Mouse (Mus musculus) left cerebral cortex, adult 8-10 months (tissue): ENCODE data around the gene Ctsa. TPM values are rescaled to one million over a fixed set of nuclear protein-coding genes. Genes with fewer than 3 reads are reported as not detected.
A peak's percentile ranks its signal among the peaks of the same experiment; 100 is the strongest.
"Not testable (repeated sequence)": the region's sequence is repeated elsewhere in the genome, so short reads cannot be mapped to it uniquely, and the experiment has no call there.

Experiments
- DNase-seq, 2 experiments: peaks; one replicate each; pipeline ENCODE4 v3.0.0; 2022; ENCODE audit warnings: low spot score in 2 of 2
- total RNA-seq, 4 experiments: library from RNA; stranded (reverse); gene quantifications; 2 replicates each; pipeline ENCODE4 v1.2.4; 2022

Ctsa gene
- total RNA-seq, 4 experiments from 2014 or later, result 112 to 182 (median 135) TPM

- not testable (repeated sequence) for DNase-seq
Observed at GRCm38 (mm10) chr2:164877376-164878215, 44.9 kb downstream of the Ctsa start.

GRCm38 (mm10) chr2:164878509-164879227, 46.0 kb downstream of the Ctsa start:
- DNase-seq, result no peak

GRCm38 (mm10) chr2:164879228-164879567, 46.5 kb downstream of the Ctsa start, which contains the start of gene Pcif1:
Gene Pcif1, plus strand, starts transcription at chr2:164879304.
- DNase-seq, result peak; percentile 84 to 89

- DNase-seq, result peak; percentile 91 to 94
Observed at GRCm38 (mm10) chr2:164879568-164880277, 47.0 kb downstream of the Ctsa start.

- DNase-seq, result no peak
Observed at GRCm38 (mm10) chr2:164882619-164883018, 49.9 kb downstream of the Ctsa start.

GRCm38 (mm10) chr2:164885788-164886187, 53.1 kb downstream of the Ctsa start:
- DNase-seq, result peak; percentile 68 to 82

GRCm38 (mm10) chr2:164886617-164887016, 53.9 kb downstream of the Ctsa start:
- no peak for DNase-seq

- DNase-seq, result no peak
Observed at GRCm38 (mm10) chr2:164888996-164889395, 56.3 kb downstream of the Ctsa start.

- DNase-seq, result no peak
Observed at GRCm38 (mm10) chr2:164889960-164890359, 57.3 kb downstream of the Ctsa start.

Other genes starting within 250 kb of the Ctsa start
- gene Wfdc6a, start 247.4 kb upstream of the Ctsa start, total RNA-seq, result not detected
- not detected for gene Eppin, start 239.3 kb upstream of the Ctsa start, total RNA-seq
- not detected for gene Wfdc6b, start 219.4 kb upstream of the Ctsa start, total RNA-seq
- not detected for gene Wfdc8, start 219.2 kb upstream of the Ctsa start, total RNA-seq
- not detected for gene Wfdc16, start 194.1 kb upstream of the Ctsa start, total RNA-seq
- not detected for gene Wfdc10, start 176.8 kb upstream of the Ctsa start, total RNA-seq
- not detected for gene Wfdc9, start 176.3 kb upstream of the Ctsa start, total RNA-seq
- gene Wfdc11, start 158.8 kb upstream of the Ctsa start, total RNA-seq, result not detected
- gene Wfdc13, start 147.8 kb upstream of the Ctsa start, total RNA-seq, result not detected
- not detected for gene Spint4, start 134.4 kb upstream of the Ctsa start, total RNA-seq
- gene Spint5, start 117.6 kb upstream of the Ctsa start, total RNA-seq, result not detected
- 1 to 10 TPM; 1.3 to 3.9 (median 2.1) TPM for gene Wfdc3, start 86.9 kb upstream of the Ctsa start, total RNA-seq
- 10 to 100 TPM; 32.2 to 38.7 (median 35.5) TPM for gene Dnttip1, start 86.9 kb upstream of the Ctsa start, total RNA-seq
- under 1 TPM in 2 of 4 experiments, not detected in 2; 0.50 to 0.53 TPM for gene Ube2c, start 63.0 kb upstream of the Ctsa start, total RNA-seq
- gene Tnnc2, start 52.9 kb upstream of the Ctsa start, total RNA-seq, result 1 to 10 TPM in 3 of 4 experiments, not detected in 1; 1.7 to 5.6 (median 4.5) TPM
- gene Snx21, start 47.0 kb upstream of the Ctsa start, total RNA-seq, result 10 to 100 TPM; 46.4 to 53.8 (median 51.0) TPM
- 10 to 100 TPM; 22.0 to 27.6 (median 26.4) TPM for gene Acot8, start 28.0 kb upstream of the Ctsa start, total RNA-seq
- 1 to 10 TPM; 7.1 to 10.0 (median 8.7) TPM for gene Zswim3, start 27.8 kb upstream of the Ctsa start, total RNA-seq
- gene Zswim1, start 10.2 kb upstream of the Ctsa start, total RNA-seq, result 10 to 100 TPM; 20.3 to 25.7 (median 23.9) TPM
- 1 to 10 TPM in 2 of 4 experiments, not detected in 2; 1.0 to 1.4 TPM for gene Spata25, start 4.3 kb upstream of the Ctsa start, total RNA-seq
- 1 to 10 TPM; 4.5 to 7.1 (median 5.5) TPM for gene Neurl2, start 583 bp downstream of the Ctsa start, total RNA-seq
- 100 to 1,000 TPM; 103 to 113 (median 109) TPM for gene Pltp, start 24.8 kb downstream of the Ctsa start, total RNA-seq
- 10 to 100 TPM; 47.7 to 59.4 (median 52.0) TPM for gene Pcif1, start 46.4 kb downstream of the Ctsa start, total RNA-seq
- gene Zfp335, start 78.9 kb downstream of the Ctsa start, total RNA-seq, result 10 to 100 TPM; 22.8 to 23.9 (median 23.3) TPM
- gene Mmp9, start 107.9 kb downstream of the Ctsa start, total RNA-seq, result 1 to 10 TPM in 3 of 4 experiments, under 1 TPM in 1; 0.87 to 2.5 (median 1.5) TPM
- gene Slc12a5, start 127.9 kb downstream of the Ctsa start, total RNA-seq, result 100 to 1,000 TPM; 509 to 530 (median 524) TPM
- 10 to 100 TPM; 41.4 to 50.4 (median 44.6) TPM for gene Ncoa5, start 202.0 kb downstream of the Ctsa start, total RNA-seq
- gene Cd40, start 222.8 kb downstream of the Ctsa start, total RNA-seq, result under 1 TPM; 0.23 to 0.81 (median 0.59) TPM